Mouse (Mus musculus): ENCODE results near the gene Faf1. TPM values are rescaled to one million over a fixed set of nuclear protein-coding genes. Genes with fewer than 3 reads are reported as not detected.

Faf1 gene
- total and polyA plus RNA-seq, 3 experiments, result 34.9 to 52.8 (median 38.2) TPM

DNA sequence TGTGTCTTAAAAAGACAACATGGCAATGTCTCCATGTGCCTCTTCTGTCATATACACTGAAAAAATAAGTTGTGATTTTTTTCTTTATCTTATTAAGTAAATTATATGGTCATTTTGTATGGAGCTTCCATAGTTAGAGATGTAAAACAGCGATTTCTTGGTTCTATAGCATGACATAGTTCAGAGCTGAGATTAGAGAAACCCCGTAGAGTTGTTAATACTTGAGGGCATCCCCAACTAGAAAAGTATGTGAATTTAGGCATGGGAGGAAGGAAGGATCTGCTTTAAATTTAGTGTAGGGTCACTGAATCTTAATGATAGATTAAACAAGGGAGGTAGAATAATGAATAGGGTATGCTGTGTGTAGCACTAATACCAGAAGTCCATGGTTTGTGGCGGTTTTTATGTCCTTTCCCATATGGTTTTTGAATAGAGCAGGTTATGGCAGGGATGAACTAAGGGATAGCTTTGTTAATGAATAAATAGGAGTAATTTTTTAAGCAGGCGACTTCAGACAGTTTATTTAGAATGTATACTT, 106.3 kb downstream of the Faf1 start:
- Histone ChIP-seq H3K27ac (ENCODE audit: insufficient read depth, low read depth) (no peak overlapping the region), H3K9me3 (replicated peaks; ENCODE audit: low read length) (no peaks in the 10 kb centered on the region), H3K9ac (ENCODE audit: insufficient read depth, low read depth) (no peak overlapping the region), H3K79me2 (replicated peaks; ENCODE audit: control insufficient read depth, extremely low read depth, insufficient read depth, poor library complexity, severe bottlenecking) (no peaks in the 10 kb centered on the region), H3K36me3 (replicated peaks in 1 of 2; ENCODE audit: control insufficient read depth in 1 of 2, insufficient read depth in 1 of 2, low read length in 1 of 2) (peaks cover 0 to 3% of the 10 kb centered on the region in 2 experiments), H3K4me2 (ENCODE audit: insufficient read depth, low read depth, poor library complexity, severe bottlenecking) (no peak overlapping the region), H3K4me3 (replicated peaks in 1 of 3; ENCODE audit: low read depth in 2 of 3, low read length in 2 of 3, poor library complexity in 1 of 3) (no peak overlapping the region), H3K4me1 (ENCODE audit: control insufficient read depth in 1 of 2, insufficient read depth in 2 of 2) (no peaks in the 10 kb centered on the region), H3K27me3 (replicated peaks) (no peaks in the 10 kb centered on the region)
- in situ Hi-C loops (cut with MboI; ENCODE audit: low pct_ligation_motif_present, low pct_unique_long_range_greater_than_20kb, low sequenced_read_pairs) (no loop called here), dilution Hi-C loops (cut with MboI; ENCODE audit: extremely low pct_ligation_motif_present, extremely low pct_unique_long_range_greater_than_20kb, low sequenced_read_pairs) (no loop called here)
- DNase-seq (ENCODE audit: extremely low read depth), result no peak
- TF ChIP-seq RCOR1 (conservative IDR thresholded peaks at IDR 0.05; ENCODE audit: low read depth, low read length), result no peak
- TF ChIP-seq HCFC1 (IDR thresholded peaks at IDR 0.05; ENCODE audit: low read depth, low read length), result no peak
- TF ChIP-seq ZMIZ1 (IDR thresholded peaks at IDR 0.05; ENCODE audit: low read depth, low read length), result no peak
- TF ChIP-seq ZKSCAN1 (IDR thresholded peaks at IDR 0.05; ENCODE audit: borderline replicate concordance, low read depth, low read length), result no peak
- no peak for TF ChIP-seq NELFE (IDR thresholded peaks at IDR 0.05; ENCODE audit: low read depth, low read length)
- TF ChIP-seq CHD2 (IDR thresholded peaks at IDR 0.05; ENCODE audit: low read length), result no peak
- no peak for TF ChIP-seq E2F4 (IDR thresholded peaks at IDR 0.05; ENCODE audit: insufficient replicate concordance, low read depth, low read length)
- no peak for TF ChIP-seq PAX5 (IDR thresholded peaks at IDR 0.05; ENCODE audit: low read length)
- TF ChIP-seq UBTF (IDR thresholded peaks at IDR 0.05; ENCODE audit: low read depth, low read length), result no peak
- no peak for TF ChIP-seq TBP (conservative IDR thresholded peaks at IDR 0.05; ENCODE audit: low read depth, low read length)
- no peak for TF ChIP-seq POLR2AphosphoS2 (IDR thresholded peaks at IDR 0.05; ENCODE audit: low read depth, low read length)
- no peak for TF ChIP-seq TCF12 (IDR thresholded peaks at IDR 0.05; ENCODE audit: low read depth, low read length)
- no peak for TF ChIP-seq EP300 (IDR thresholded peaks at IDR 0.05; ENCODE audit: low read length)
- TF ChIP-seq ZNF384 (IDR thresholded peaks at IDR 0.05; ENCODE audit: low read depth, low read length), result no peak
- no peak for TF ChIP-seq MAFK (IDR thresholded peaks at IDR 0.05; ENCODE audit: insufficient replicate concordance, low read length)
- no peak for TF ChIP-seq SMC3 (IDR thresholded peaks at IDR 0.05; ENCODE audit: low read depth, low read length)

DNA sequence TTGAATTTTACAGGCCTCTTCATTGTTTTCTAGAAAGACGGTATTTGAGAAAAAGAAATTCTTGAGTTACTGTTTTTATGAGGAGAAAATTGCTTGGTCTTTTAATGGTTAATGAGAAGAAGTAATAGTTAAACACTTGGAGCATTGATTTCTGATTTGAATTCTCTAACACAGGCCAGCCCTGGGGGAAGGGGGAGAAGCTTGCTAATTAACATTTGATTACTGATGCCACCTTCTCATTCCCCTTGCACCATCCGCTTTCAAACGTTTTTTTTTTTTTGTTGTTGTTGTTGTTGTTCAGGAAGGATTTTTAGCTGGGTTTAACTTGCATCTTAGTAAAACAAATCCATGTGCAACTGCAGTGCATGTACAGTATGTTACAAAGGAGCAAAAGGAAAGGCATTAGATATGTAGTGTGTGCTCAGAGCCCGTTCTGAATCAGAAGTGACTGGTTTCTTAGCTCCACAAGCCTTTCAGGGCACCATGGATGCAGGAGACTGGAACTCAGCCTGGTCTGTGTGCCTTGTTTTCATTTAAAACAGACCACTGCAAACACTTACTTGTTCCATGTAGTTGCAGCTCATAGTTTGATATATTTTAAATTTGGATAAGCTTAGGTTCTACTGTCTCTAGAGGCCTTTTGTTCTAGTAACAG, 113.1 kb downstream of the Faf1 start:
- TF ChIP-seq USF1 (IDR thresholded peaks at IDR 0.05; ENCODE audit: low read depth, low read length) (no peak), SIN3A (IDR thresholded peaks at IDR 0.05; ENCODE audit: low read length) (no peak), POLR2AphosphoS2 (IDR thresholded peaks at IDR 0.05; ENCODE audit: low read depth, low read length) (no peak), ZC3H11A (IDR thresholded peaks at IDR 0.05; ENCODE audit: low read depth, low read length) (no peak)
- Histone ChIP-seq H3K9me3 (replicated peaks; ENCODE audit: low read length) (no peaks in the 10 kb centered on the region), H3K9ac (ENCODE audit: insufficient read depth, low read depth) (no peak overlapping the region), H3K27me3 (replicated peaks) (no peaks in the 10 kb centered on the region), H3K4me1 (ENCODE audit: control insufficient read depth in 1 of 2, insufficient read depth in 2 of 2) (peaks cover 0 to 6% of the 10 kb centered on the region in 2 experiments; a peak in 1 of 4 replicates), H3K36me3 (replicated peaks in 1 of 2; ENCODE audit: control insufficient read depth in 1 of 2, insufficient read depth in 1 of 2, low read length in 1 of 2) (peaks cover 0 to 3% of the 10 kb centered on the region in 2 experiments), H3K79me2 (replicated peaks; ENCODE audit: control insufficient read depth, extremely low read depth, insufficient read depth, poor library complexity, severe bottlenecking) (no peaks in the 10 kb centered on the region), H3K4me2 (ENCODE audit: insufficient read depth, low read depth, poor library complexity, severe bottlenecking) (no peak overlapping the region), H3K27ac (ENCODE audit: insufficient read depth, low read depth) (no peak overlapping the region), H3K4me3 (replicated peaks in 1 of 3; ENCODE audit: low read depth in 2 of 3, low read length in 2 of 3, poor library complexity in 1 of 3) (no peak overlapping the region)
- dilution Hi-C loops (cut with MboI; ENCODE audit: extremely low pct_ligation_motif_present, extremely low pct_unique_long_range_greater_than_20kb, low sequenced_read_pairs) (no loop called here), in situ Hi-C loops (cut with MboI; ENCODE audit: low pct_ligation_motif_present, low pct_unique_long_range_greater_than_20kb, low sequenced_read_pairs) (no loop called here)
- no peak for DNase-seq (ENCODE audit: extremely low read depth)
